Mouse (Mus musculus) natural killer cell, adult 2 months (primary cell): ENCODE results near the gene Helq.

Experiments
- DNase-seq, 2 experiments: peaks; one replicate each; pipeline ENCODE4 v3.0.0; 2022; ENCODE audit warnings: low spot score in 2 of 2

Gene Helq

DNA sequence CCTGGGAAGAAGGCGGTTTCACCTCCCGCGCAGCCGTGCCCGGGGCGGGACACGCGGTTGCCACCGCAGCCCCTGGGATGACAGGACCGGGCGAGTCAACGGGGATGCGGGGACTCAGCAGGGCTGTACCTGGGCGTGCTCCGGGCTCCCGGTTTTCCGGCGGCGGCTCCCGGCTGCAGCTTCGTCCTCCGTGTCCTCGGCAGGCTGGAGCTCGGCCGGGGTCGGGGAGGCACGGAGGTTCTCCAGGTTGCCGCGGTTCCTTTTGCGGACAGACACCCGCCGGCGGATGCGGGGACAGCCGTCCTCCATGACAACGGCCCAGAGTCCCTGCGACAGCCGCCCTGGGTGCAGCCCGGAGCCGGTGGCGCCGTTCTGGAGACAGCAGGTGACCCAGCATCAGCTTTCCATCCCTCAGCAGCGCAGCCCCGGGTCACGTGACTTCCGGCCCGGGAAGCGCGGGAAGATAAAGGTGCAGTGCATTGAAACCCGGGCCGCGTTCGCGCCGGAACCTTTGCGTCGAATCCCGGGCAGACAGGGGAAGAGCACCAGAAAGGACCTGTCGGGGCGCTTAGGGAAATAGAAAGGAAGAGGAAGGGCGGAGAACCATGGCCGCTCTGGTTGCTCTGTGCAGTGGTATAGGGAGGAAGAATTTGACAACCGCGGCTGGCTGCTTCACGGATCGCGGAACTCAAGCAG lies at the start of gene Helq, which contains the start of gene Mrps18c:
TSS of gene Helq (minus strand) at position 434 of the 696 bp plus-strand sequence.
TSS of gene Mrps18c (plus strand) at position 463 of the 696 bp plus-strand sequence.
- DNase-seq: peak; percentile 67 to 81

DNA sequence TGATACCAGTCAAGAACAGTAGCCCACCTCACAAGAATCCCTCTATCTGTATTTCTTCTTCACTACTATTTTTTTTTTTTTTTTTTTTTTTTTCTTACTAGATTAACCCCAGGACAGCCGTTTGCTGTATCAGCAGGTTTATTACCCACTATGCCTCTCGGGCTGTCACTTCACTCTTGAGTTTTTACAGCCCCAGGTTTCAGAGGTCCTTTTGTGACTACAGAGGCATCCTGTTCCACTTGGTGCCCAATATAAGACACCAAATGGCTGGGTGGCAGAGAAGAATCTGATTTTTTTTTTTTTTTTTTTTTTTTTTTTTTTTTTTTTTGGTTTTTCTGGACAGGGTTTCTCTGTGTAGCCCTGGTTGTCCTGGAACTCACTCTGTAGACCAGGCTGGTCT lies 48.7 kb upstream of the Helq start:
- no peak for DNase-seq

DNA sequence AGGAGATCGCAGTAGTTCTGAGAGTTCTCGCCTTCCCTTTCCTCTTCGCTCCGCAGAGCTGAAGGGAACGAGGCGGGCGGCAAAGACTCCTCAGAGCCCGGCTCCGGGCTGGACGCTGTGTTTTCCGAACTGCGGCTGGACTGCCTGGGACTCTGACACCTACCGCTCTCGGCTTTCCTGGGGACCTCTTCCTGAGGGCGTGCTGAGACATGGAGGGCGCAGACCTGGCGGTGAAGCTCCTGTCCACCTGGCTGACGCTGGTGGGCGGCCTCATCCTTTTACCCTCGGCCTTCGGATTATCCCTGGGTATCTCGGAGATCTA lies 48.2 kb upstream of the Helq start:
- DNase-seq: no peak

DNA sequence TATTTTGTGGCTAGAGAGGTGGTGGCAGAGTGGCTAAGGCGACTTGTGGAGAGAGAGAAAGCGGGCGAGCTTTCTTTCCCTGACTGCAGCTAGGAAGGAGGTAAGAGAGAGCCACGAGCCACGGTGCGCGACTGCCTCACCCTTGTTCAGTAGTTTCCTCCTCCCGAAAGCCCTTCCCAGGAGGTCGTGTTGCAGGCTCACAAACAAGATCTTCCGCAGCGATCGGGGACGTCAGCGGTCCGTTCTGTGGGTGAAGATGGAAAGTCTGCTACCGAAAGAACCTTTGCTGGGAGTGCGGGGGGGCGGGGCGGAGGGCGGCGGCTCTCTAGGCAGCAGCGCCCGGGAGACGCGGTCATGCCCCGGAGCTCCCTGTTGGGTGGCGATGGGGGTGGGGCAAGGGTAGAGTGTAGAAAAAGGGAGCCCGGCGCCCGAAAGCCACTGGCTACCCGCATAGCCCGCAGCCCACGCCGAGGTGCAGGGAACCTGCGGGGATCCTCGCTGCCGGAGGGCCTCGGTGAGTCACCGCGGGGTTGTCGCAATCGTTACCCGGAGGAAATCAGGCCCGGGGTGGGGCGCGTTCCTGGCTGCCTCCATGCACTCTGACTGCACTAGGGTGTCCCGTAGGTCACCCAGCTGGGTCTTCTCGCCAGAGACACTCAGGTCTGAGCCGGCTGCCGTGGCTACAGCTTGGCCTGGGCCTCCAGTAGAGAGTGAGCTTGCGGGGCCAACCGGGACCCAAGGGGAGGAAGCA lies 47.6 kb upstream of the Helq start:
- DNase-seq: peak; percentile 44 to 64

DNA sequence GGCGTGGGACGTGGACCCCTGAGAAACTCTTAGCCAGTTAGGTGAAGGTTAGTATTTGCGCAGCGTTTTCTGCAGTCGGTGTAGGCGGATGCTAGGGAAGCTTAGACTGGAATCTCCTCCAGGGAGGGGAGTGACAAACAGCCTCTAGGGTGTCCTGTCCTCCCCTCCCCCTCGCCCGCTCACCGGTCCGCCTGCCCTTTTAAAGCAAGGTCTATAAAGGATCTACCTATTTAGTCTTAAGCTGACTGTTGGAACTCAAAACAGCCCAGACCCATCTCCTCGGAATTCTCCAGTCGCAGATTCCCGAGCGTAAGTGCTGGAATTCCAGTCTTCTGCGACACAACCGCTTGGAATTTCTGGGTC lies 47.1 kb upstream of the Helq start, which contains the start of gene Gpat3:
TSS of gene Gpat3 (plus strand) at position 229 of the 363 bp plus-strand sequence.
- peak in 1 of 2 experiments; percentile 4 for DNase-seq

DNA sequence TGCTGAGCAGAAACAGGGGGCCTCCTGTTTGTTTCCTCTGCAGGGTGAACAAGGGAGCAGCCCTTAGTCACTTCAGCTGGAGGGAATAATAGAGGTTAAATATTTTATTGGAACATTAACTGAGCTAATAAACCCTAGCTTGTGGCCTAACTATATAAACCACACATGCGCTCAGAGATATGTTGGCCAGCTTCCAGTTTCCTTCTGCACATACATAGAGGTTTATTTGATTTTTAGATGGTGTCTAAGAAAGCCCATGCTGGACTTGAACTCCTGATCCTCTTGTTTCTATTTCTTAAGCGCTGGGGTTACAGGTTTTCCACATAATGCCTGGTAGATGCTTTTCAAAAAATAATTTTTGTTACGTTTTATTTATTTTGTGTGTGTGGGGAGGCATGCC lies 46.1 kb upstream of the Helq start:
- no peak for DNase-seq

DNA sequence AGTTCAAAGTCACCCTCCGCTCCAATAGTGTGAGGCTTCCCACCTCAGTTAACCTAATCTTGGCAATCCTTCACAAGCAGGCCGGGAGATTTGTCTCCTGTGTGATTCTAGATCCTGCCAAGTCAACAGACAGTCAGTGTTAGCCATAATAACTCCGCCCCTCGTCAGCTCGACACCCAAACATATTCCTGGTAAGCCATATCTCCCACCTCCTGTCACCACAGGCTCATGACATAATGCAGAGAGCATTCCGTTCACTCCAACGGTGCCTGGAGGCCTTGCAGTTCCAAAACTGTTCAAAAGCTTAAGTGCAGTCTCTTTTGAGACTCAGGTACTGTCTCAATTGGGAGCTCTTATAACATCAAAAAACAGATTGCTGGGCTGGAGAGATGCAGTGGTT lies 39.5 kb upstream of the Helq start:
- DNase-seq: no peak

DNA sequence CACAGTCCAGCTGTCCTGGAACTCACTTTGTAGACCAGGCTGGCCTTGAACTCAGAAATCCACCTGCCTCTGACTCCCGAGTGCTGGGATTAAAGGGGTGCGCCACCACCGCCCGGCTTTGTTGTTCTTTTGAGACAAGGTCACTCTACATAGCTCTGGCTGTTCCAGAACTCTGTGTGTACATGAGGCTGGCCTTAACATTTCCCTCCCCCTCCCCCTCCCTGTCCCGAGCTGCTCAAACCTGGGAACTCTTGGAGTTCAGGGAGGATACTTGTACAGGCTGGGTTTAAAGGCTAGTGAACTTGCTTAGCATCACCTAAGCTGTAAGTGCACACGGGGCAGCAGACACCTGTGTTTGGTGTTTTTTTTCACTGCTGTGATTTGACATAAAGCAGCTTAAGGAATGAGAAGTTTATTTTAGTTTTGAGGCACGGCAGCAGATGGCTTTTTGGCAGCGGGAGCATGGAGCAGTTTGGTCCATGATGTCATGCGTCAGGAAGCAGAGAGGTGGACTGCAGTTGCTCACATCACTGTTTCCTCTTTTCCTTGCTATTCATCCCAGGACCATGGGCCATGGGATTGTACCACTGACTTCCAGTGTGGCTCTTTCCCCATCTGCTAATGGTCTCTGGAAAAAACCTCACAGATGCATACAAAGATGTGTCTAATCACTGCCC lies 37.6 kb upstream of the Helq start:
- no peak for DNase-seq

DNA sequence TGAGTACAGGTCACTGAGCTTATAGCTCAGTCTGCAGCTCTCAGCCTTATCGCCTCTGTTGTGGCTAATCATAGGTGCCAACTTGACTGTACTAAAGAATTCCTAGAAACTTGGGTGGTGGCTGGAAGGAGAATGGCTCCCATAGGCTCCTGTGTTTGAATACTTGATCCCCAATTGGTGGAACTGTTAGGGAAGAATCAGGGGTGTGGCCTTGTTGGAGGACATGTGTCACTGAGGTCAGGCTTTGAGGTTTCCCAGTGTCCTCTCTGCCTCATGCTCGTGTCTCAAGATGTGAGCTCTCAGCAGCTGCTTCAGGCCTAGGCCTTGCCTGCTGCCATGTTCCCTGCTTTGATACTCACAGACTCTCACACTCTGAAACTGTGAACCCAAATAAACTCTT lies 35.4 kb upstream of the Helq start:
- DNase-seq: no peak

DNA sequence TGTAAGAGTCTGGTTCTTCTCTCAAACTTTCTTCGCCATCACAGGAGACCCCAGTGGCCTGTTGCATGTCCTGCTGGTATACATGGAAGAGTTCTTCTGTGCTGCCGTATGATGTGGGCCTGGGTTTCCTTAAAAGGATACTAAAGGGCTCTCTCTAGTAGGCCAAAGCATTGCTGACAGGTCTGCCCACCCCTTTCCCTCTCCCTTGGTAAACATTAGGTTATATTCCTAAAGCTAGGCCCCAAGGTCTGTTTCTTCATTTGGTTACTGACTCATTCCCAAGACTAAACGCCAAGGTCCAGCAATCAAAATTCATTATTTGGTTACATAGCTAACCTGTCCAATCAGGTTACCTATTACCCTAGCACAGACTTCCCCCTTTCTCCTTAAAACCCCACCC lies 34.3 kb upstream of the Helq start:
- no peak for DNase-seq

DNA sequence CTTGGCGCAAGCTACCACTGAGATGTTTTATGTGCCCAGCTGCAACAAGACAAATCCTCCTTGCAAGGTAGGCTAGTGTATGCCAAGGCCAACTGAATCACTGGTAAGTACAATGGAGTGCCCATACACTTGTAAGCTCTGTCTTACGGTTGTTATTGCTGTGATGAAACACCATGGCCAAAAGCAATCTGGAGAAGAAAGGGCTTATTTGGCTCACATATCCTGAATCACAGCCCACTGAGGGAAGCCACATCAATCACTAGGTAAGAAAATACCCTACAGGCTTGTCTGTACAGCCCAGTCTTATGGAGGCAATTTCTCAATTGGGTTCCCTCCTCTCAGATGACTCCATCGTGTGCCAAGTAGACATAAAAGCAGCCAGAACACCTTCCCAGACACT lies 30.3 kb upstream of the Helq start:
- no peak for DNase-seq

DNA sequence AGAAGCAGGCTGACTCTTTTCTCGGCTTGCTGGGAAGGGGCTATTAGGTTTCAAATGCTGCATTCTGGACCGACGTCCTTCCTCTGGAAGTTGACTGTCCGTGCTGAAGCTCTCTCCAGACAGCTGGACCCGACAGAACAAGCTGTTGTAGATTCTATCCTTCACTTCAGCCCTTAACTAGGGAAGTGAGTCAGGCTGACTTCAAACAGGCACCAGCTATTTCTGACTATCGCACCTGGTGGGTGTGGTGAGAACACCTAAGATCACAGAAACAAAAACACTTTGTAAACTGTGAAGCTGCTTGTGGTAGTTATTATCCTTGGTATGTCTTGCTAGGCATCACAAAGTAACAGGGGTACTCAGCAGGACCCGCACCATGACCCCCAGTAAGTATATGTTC lies 28.1 kb upstream of the Helq start:
- DNase-seq: no peak

DNA sequence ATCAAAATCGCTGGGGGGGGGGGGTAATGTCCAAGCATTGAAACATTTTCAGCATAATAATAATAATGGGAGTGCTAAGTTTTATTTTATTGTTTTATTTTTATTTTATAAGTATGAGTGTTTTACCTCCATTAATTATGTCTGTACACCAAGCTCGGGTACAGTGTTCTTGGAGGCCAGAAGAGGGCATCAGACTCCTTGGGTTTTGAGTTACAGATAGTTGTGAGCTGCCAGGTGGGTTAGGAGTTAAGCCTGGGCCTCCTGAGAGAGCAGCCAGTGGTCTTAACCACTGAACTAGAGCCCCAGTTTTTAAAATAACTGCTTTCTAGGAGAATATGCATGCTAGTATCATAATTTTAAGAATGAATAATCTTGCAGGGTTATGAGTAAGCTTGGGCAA lies 27.6 kb upstream of the Helq start:
- DNase-seq: no peak

DNA sequence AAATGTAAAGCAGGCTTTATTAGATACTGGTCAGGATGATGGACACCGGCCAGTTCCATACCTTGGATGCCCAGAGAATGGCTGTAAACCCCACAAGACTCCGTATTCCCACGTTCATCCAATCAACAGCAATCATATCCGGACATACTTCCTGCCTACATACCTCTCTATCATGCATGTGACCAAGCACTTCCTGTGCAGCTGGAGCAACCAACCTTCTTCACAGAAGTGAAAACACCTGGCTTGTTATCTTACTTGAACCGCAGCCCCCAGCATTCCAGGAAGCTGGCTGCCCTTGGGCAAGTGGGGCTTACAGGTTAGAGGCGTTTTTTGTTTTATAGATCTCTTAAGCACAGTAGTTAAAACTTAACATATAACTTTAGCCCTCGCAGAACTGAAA lies 24.4 kb upstream of the Helq start:
- DNase-seq: no peak

DNA sequence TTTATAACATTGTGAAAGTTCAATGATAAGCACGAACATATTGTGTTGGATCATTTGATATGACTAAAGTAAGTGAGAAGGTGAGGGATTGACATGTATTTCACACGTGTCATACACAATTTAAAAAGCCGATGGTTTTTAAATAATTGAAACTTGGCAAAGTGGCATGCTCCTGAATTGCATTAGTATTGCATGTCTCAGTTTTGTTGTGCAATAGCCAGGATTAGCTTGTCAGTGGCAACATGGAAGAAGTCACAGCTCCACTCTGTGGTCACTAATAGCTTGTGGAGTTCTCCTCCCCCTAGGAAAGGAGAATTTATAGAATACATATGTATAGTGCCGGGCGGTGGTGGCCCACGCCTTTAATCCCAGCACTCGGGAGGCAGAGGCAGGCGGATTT lies 23.0 kb upstream of the Helq start:
- DNase-seq: no peak

DNA sequence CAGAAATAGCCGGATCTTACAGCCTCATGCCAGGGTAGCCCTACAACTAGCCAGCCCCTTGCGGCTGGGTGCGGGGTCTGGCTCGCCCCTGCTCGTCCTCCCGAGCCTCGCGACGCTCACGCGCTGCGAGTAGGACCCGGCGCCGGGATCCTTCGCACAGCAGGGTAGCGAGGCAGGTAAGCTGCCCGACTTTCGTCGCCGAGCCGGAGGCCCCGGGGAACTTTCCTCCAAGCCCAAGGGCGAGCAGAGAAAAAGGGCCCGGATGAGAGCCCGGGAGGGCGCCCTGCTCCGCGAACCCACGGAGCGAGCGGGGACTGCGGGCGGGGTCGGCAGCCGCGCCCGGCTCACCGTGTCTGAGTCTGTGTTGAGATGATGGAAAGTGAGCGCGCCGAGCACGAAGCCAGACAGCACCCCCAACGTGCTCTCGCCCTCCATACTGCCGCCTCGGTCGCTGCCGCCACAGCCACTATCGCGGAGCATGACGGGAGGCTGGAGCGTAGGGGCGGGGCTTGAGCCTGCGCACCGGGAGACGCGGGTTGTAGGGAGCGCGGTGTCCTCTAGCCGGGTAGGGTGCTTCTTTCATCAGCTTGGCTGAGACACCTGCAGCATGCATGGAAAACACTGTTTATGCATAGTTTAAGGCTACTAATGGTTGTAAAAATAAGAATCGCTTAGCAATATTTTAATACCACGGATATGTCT lies 22.2 kb upstream of the Helq start, which contains the start of gene Abraxas1:
TSS of gene Abraxas1 (minus strand) at position 483 of the 702 bp plus-strand sequence.
- DNase-seq: peak; percentile 66 to 78

DNA sequence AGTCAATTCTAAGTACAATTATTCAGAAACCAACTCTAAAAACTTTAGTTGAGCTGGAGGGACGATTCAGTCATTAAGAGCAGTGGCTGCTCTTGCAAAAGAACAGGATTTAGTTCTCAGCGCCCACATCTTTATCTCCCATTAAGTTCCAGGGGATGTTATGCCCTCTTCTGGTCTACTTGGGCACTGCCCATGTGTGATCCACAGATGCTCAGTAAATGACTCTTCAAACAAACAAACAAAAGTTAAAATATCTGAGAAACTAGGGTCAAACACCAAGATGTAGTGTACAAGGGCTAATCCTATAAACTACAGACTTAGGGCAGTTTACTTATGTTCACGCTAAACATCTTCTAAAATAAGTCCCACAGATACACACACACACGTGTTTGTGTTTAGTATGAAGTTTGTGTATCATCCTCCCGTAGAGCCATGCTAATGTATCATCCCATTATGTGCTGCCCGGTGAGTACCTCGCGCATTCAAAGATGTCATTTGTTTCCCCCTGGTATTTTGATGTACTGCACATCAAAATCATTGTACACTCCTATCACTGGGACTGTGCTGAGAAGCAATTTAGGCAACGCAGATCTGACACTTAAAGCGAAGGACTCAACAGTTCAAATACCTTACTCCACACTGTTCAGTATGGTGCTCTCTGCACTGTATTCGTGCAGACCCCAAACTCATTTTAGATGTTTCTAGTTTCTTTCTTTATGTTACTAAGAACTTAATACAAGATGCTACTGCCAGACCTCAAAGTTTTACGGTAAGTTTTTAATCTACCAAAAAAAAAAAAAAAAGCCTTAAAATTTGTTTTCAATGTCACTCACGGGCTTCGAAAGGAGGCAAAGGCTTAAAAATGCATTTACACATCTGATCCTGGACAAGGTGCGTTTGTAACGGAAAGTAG lies 21.4 kb upstream of the Helq start:
- DNase-seq: no peak

DNA sequence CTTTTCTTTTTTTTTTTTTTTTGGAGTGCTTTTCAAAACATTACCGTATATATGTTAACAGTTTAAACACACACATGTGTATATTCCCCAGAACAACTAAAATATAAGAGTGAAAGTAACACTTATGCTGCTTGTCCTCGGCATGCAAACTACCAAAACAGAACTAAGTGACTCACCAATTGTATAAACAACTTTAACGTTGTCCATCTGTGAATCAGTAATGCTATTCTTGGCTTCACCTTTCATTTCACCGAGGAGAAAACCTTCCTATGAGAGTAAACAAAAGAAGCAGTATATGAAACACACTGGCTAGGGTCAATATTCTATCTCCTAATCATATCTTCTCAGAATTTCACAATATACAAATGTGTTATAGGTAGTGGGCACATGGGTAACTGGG lies 19.9 kb upstream of the Helq start:
- no peak for DNase-seq

DNA sequence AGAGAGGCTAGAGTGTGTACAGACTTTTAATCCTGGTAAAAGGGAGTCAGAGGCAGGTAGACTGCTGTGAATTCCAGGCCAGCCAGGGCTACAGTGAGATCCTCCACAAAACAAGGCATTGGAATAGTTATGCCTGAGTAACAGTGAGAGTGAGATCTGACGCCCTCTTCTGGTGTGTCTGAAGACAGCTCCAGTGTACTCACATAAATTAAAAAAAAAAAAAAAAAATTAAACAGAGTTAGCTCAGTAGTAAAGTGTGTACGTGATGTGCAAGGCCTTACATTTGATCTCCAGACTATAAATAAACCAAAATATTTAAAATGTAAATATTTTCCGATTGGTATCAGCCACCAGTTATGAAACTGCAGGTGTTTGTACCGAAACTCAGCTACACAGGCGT lies 4.3 kb downstream of the Helq start:
- DNase-seq: no peak

DNA sequence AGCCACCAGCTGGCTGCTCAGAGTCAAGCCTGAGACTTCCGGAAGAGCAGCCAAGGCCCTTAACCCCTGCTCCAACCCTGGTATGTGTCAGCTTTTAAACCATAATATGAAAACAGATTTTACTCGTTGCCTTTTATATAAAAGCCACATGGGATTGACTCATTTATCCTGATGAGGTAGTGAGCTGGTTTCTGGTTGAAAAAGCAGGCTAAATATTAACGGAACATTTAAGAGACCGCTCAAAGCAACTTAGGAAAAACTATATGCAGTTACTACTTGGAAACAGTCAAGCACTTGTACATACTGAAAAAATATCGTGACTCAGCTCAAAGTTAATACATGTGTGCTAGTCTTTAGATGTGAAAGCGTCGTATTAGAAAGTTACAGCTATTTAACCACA lies 6.1 kb downstream of the Helq start:
- no peak for DNase-seq

DNA sequence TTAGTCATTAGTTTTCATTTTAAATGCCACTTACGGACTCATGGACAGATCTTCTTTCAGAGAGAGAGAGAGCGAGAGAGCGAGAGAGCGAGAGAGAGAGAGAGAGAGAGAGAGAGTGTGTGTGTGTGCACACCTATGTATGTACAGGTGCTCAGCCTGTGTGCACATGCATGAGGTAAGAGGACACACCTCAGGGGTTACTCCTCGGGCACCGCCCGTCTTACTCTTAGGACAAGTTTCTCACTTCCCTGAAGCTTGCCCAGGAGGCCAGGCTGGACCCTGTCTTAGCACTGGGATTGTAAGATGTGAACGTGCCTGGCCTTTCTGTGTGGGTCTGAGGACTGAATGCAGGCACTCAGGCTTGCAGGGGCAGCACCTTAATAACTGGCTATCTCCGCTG lies 10.9 kb downstream of the Helq start:
- no peak for DNase-seq
